ENCODE assay signal across 9 mouse cellular contexts in genomic region chr9:14173631-14174323, GRCm38 (mm10).
A peak's percentile ranks its signal among the peaks of the same experiment; 100 is the strongest.
DNase-seq lines count a peak whose midpoint lies in the region; ATAC-seq and TF ChIP-seq lines count a peak whose summit lies in the region.
"Had no signal": no experiment of that assay in that cellular context is flagged by ENCODE, and none has a peak within 500 bp of the region (broad histone marks: within the 10 kb centered on the region; RNA-seq: fewer than 3 reads in every experiment).

No protein-coding gene starts in this region.

- H3K79me2 ChIP-seq in heart, adult 2 months (replicated peaks; ENCODE audit: control insufficient read depth, insufficient read depth, low read length) = no peaks in the 10 kb centered on the region

- TF ChIP-seq POLR2A in thymus, adult 2 months (IDR thresholded peaks at IDR 0.05; ENCODE audit: control insufficient read depth, extremely low read depth, insufficient read depth, low read length, poor library complexity) = no peak
- no peak for TF ChIP-seq POLR2A in heart, adult 2 months (IDR thresholded peaks at IDR 0.05; ENCODE audit: insufficient read depth, low read depth, low read length)

- peak overlapping the region; percentile 30; the same call in 1 of the 2 replicates for H3K27ac ChIP-seq in thymus, adult 2 months (ENCODE audit: control insufficient read depth, insufficient read depth, low read length)
- H3K27ac ChIP-seq in embryonic facial prominence, embryonic 14.5 days (replicated peaks; ENCODE audit: low read depth, low read length) = peak overlapping the region; percentile 95
- H3K27ac ChIP-seq in heart, adult 2 months = peak overlapping the region; percentile 57
- H3K27ac ChIP-seq in neural tube, embryonic 14.5 days (ENCODE audit: low read depth, low read length) = peak overlapping the region; percentile 60; the same call in 1 of the 2 replicates

- H3K27me3 ChIP-seq in thymus, adult 2 months (ENCODE audit: control insufficient read depth, insufficient read depth, low read length) = no peaks in the 10 kb centered on the region
- H3K27me3 ChIP-seq in embryonic facial prominence, embryonic 14.5 days (replicated peaks; ENCODE audit: control insufficient read depth, insufficient read depth, low read length) = no peaks in the 10 kb centered on the region
- H3K27me3 ChIP-seq in heart, adult 2 months (ENCODE audit: control insufficient read depth, insufficient read depth, low read length) = no peaks in the 10 kb centered on the region
- no peaks in the 10 kb centered on the region for H3K27me3 ChIP-seq in neural tube, embryonic 14.5 days (ENCODE audit: control insufficient read depth, insufficient read depth, low read length)

- H3K4me1 ChIP-seq in thymus, adult 2 months (replicated peaks; ENCODE audit: control insufficient read depth, insufficient read depth, low read length) = peaks cover 11% of the 10 kb centered on the region
- H3K4me1 ChIP-seq in embryonic facial prominence, embryonic 14.5 days (ENCODE audit: control insufficient read depth, insufficient read depth, low read length) = peaks cover 29% of the 10 kb centered on the region
- peaks cover 15% of the 10 kb centered on the region for H3K4me1 ChIP-seq in heart, adult 2 months (ENCODE audit: control insufficient read depth, insufficient read depth, low read length)
- peaks cover 28% of the 10 kb centered on the region for H3K4me1 ChIP-seq in neural tube, embryonic 14.5 days (ENCODE audit: control insufficient read depth, insufficient read depth, low read length)

- H3K4me2 ChIP-seq in embryonic facial prominence, embryonic 14.5 days (ENCODE audit: low read depth, low read length) = peak overlapping the region; percentile 42
- no peak overlapping the region for H3K4me2 ChIP-seq in neural tube, embryonic 14.5 days (ENCODE audit: low read depth, low read length)

- intact Hi-C loops in heart, adult 2 months (cut with DNase I) = no loop called here
- intact Hi-C loops in left cerebral cortex, postnatal 4 days (cut with DNase I) = no loop called here

- ATAC-seq in embryonic facial prominence, embryonic 14.5 days (ENCODE audit: low read depth) = peak; percentile 91
- ATAC-seq in neural tube, embryonic 14.5 days (ENCODE audit: low read depth) = peak; percentile 93

- H3K4me3 ChIP-seq in thymus, adult 2 months (ENCODE audit: control insufficient read depth, insufficient read depth, low read length) = no peak overlapping the region
- no peak overlapping the region for H3K4me3 ChIP-seq in embryonic facial prominence, embryonic 14.5 days (ENCODE audit: low read depth, low read length)
- H3K4me3 ChIP-seq in heart, adult 2 months = no peak overlapping the region
- no peak overlapping the region for H3K4me3 ChIP-seq in neural tube, embryonic 14.5 days (ENCODE audit: low read depth, low read length)

- H3K9me3 ChIP-seq in embryonic facial prominence, embryonic 14.5 days (ENCODE audit: control insufficient read depth, low read length) = no peaks in the 10 kb centered on the region
- H3K9me3 ChIP-seq in neural tube, embryonic 14.5 days (ENCODE audit: control insufficient read depth, low read length) = no peaks in the 10 kb centered on the region
- H3K9me3 ChIP-seq: G1E had no signal

- 0 out of 2 replicates have a peak, but pooled peaks have one; percentile 5 for TF ChIP-seq EP300 in heart, adult 2 months (IDR thresholded peaks at IDR 0.05; ENCODE audit: insufficient read depth, low read depth, low read length)

- WGBS in thymus, adult 2 months = 85% methylated on average over 11 of the region's 11 CpGs
- 10% methylated on average over 11 of the region's 11 CpGs for WGBS in embryonic facial prominence, embryonic 14.5 days
- WGBS in heart, adult 2 months = 24% methylated on average over 11 of the region's 11 CpGs
- WGBS in neural tube, embryonic 14.5 days = 12% methylated on average over 11 of the region's 11 CpGs

- no peaks in the 10 kb centered on the region for H3K36me3 ChIP-seq in thymus, adult 2 months (ENCODE audit: control insufficient read depth, insufficient read depth, low read length)
- H3K36me3 ChIP-seq in embryonic facial prominence, embryonic 14.5 days (ENCODE audit: control insufficient read depth, insufficient read depth, low read length) = no peaks in the 10 kb centered on the region
- no peaks in the 10 kb centered on the region for H3K36me3 ChIP-seq in heart, adult 2 months (ENCODE audit: control insufficient read depth, insufficient read depth, low read length)
- no peaks in the 10 kb centered on the region for H3K36me3 ChIP-seq in neural tube, embryonic 14.5 days (ENCODE audit: control insufficient read depth, insufficient read depth, low read length)
- H3K36me3 ChIP-seq: G1E had no signal

- DNase-seq in thymus, adult 2 months = no peak
- no peak for DNase-seq in thymus, postnatal 25 days
- DNase-seq in embryonic facial prominence, embryonic 14.5 days (ENCODE audit: low spot score) = peak; percentile 94
- peak; percentile 67 to 71 for DNase-seq in heart, adult 2 months
- peak; percentile 85 for DNase-seq in kidney, adult 11 months
- DNase-seq in left cerebral cortex, postnatal 4 days = peak; percentile 75
- DNase-seq in thymus, postnatal 14 days = no peak

- peak overlapping the region; percentile 47; the same call in 1 of the 2 replicates for H3K9ac ChIP-seq in embryonic facial prominence, embryonic 14.5 days (ENCODE audit: low read depth, low read length)
- no peak overlapping the region for H3K9ac ChIP-seq in heart, adult 2 months (ENCODE audit: low read depth, low read length)
- H3K9ac ChIP-seq in neural tube, embryonic 14.5 days (replicated peaks; ENCODE audit: low read depth, low read length) = no peak overlapping the region

- TF ChIP-seq CTCF in thymus, adult 2 months (IDR thresholded peaks at IDR 0.05; ENCODE audit: borderline replicate concordance, control insufficient read depth, extremely low read depth, insufficient read depth, low read length, poor library complexity) = no peak
- no peak for TF ChIP-seq CTCF in heart, adult 2 months (IDR thresholded peaks at IDR 0.05)

Comparison
In these comparisons a context has a peak if more than half of its experiments do, and no peak if none do; other contexts are left out.
1. DNase-seq: peak in embryonic facial prominence, embryonic 14.5 days (single experiment), heart, adult 2 months (2 of 2), kidney, adult 11 months (single experiment) and left cerebral cortex, postnatal 4 days (single experiment); none in thymus, adult 2 months (single experiment), thymus, postnatal 25 days (single experiment) and thymus, postnatal 14 days (single experiment).
2. H3K27ac ChIP-seq: peak in every context shown above with its lines; median percentile 95 in embryonic facial prominence, embryonic 14.5 days; 60 in neural tube, embryonic 14.5 days; 57 in heart, adult 2 months; 30 in thymus, adult 2 months.